Mouse (Mus musculus) neural tube, embryonic 12.5 days (tissue): Measurements from ENCODE around the gene Acox3. TPM values are rescaled to one million over a fixed set of nuclear protein-coding genes. Genes with fewer than 3 reads are reported as not detected.

Experiments used
- ATAC-seq: fragments of 200-750 bp; cut with Nextera tagmentation; 2 replicates; pipeline ENCODE4 v1.8.0; 2017; ENCODE audit warnings: low read depth, mild to moderate bottlenecking, moderate TSS enrichment, moderate library complexity; ENCODE audit not compliant: low FRiP score
- H3K27ac ChIP-seq: fragments of 300-500 bp; sonication (generic); 2 replicates; pipeline ENCODE4 v1.5.1; 2016
- H3K27me3 ChIP-seq: fragments of 300-500 bp; sonication (generic); replicated peaks from 2 replicates; pipeline ENCODE4 v1.6.1; 2016; ENCODE audit warnings: mild to moderate bottlenecking
- H3K36me3 ChIP-seq: fragments of 300-500 bp; sonication (generic); 2 replicates; pipeline ENCODE4 v1.6.1; 2016; ENCODE audit warnings: mild to moderate bottlenecking
- H3K4me1 ChIP-seq: fragments of 300-500 bp; sonication (generic); 2 replicates; pipeline ENCODE4 v1.6.1; 2016
- H3K4me2 ChIP-seq: fragments of 300-500 bp; sonication (generic); replicated peaks from 2 replicates; pipeline ENCODE4 v1.6.1; 2016; ENCODE audit warnings: mild to moderate bottlenecking
- H3K4me3 ChIP-seq: fragments of 300-500 bp; sonication (generic); 2 replicates; pipeline ENCODE4 v1.5.1; 2016
- H3K9ac ChIP-seq: fragments of 300-500 bp; sonication (generic); 2 replicates; pipeline ENCODE4 v1.6.1; 2016; ENCODE audit warnings: mild to moderate bottlenecking
- H3K9me3 ChIP-seq: fragments of 300-500 bp; sonication (generic); 2 replicates; pipeline ENCODE4 v1.6.1; 2016; ENCODE audit warnings: mild to moderate bottlenecking
- WGBS: fragments of 180-500 bp; shearing (Covaris S2); methylation state at CpG from one replicate; pipeline ENCODE4 v1.1.7; 2016; 5-methylcytosine and 5-hydroxymethylcytosine counted together
- polyA plus RNA-seq: library from polyadenylated mRNA; unstranded; fragments of >200 nt; fragmentation: Nextera tagmentation; extraction: Ambion mirVana; gene quantifications from 2 replicates; pipeline ENCODE4 v1.2.1, GENCODE M21; 2016

The Acox3 gene
- polyA plus RNA-seq, 1 experiment from 2014 or later: 18.4 TPM

DNA sequence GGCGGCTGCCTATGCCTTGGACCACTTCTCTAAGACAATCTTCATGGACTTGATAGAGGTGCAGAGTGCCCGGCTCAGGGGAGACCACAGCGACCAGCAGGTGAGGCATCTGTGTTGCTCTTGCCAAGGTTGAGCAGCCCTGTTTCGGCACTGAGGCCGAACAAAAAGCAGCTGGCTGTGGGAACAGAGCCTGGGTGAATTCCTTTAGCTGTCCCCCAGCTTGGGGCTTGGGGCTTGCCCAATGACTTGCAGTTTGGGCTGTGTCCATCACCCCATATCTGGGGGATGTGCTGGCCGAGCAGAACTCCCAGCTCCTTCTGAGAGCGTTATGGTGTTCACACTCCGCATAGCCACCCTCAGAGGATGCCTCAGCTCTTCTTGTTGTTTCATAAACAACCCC is 18.7 kb downstream of the Acox3 start:
- H3K4me2 ChIP-seq: no peak overlapping the region
- no peak for ATAC-seq
- no peaks in the 10 kb centered on the region for H3K27me3 ChIP-seq
- peaks cover 55% of the 10 kb centered on the region for H3K36me3 ChIP-seq
- no peak overlapping the region for H3K4me3 ChIP-seq
- no peak overlapping the region for H3K9ac ChIP-seq
- no peak overlapping the region for H3K27ac ChIP-seq
- WGBS: 96% methylated on average over 8 of the region's 8 CpGs
- H3K9me3 ChIP-seq: no peaks in the 10 kb centered on the region
- H3K4me1 ChIP-seq: no peaks in the 10 kb centered on the region

DNA sequence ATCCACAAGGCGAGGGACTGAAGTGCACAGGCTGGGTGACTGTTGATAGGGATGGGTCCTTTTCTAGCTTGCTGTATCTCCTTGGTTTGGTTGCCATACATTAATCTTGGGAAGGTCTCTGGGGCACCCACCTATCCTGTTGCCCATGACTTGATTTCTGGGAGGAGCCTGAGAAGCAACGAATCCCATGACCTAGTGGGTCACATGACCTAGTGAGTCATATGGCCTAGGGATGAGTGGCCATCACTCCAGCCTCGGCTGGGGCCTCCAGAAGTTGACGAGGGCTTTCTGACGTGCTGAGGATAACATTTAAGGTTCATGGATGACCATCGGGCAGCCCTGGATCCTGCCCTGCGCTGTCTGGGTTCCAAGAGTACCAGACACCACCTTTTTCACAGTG is 22.5 kb downstream of the Acox3 start:
- no peak for ATAC-seq
- 83% methylated on average over 7 of the region's 7 CpGs for WGBS
- H3K4me1 ChIP-seq: peaks cover 19% of the 10 kb centered on the region
- no peak overlapping the region for H3K9ac ChIP-seq
- no peak overlapping the region for H3K27ac ChIP-seq
- H3K36me3 ChIP-seq: peaks cover 26% of the 10 kb centered on the region
- H3K4me2 ChIP-seq: no peak overlapping the region
- no peaks in the 10 kb centered on the region for H3K9me3 ChIP-seq
- H3K27me3 ChIP-seq: no peaks in the 10 kb centered on the region
- H3K4me3 ChIP-seq: no peak overlapping the region

- H3K27ac ChIP-seq: no peak overlapping the region
- H3K4me1 ChIP-seq: peaks cover 19% of the 10 kb centered on the region
- no peak overlapping the region for H3K4me2 ChIP-seq
- ATAC-seq: no peak
- whole genome bisulfite sequencing: 94% methylated on average over 7 of the region's 7 CpGs
- peaks cover 13% of the 10 kb centered on the region for H3K36me3 ChIP-seq
- no peaks in the 10 kb centered on the region for H3K9me3 ChIP-seq
- H3K9ac ChIP-seq: no peak overlapping the region
- H3K27me3 ChIP-seq: no peaks in the 10 kb centered on the region
- H3K4me3 ChIP-seq: no peak overlapping the region
Observed at GRCm38 (mm10) chr5:35606800-35607199, 24.0 kb downstream of the Acox3 start.

DNA sequence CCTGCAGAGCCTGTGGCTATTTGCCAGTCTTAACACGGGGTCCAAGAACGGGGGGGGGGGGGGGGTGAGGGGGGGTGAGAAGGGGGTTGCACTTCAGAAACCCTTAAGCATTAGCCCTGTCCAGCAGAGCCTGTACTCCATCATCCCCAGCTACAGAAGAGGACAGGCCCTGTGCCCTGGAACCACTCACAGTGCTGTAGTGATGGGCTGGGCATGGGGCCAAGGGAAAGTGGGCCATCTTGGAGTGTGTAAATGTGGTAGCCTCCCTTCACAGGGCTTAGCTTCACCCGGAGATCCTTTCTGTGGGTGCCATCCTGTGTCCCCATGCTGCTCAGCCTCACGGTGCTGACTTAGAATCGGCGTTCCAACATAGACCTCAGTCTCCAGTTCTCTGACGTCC is 24.9 kb downstream of the Acox3 start:
- H3K9me3 ChIP-seq: no peaks in the 10 kb centered on the region
- no peak overlapping the region for H3K4me3 ChIP-seq
- no peak overlapping the region for H3K27ac ChIP-seq
- ATAC-seq: no peak
- 75% methylated on average over 7 of the region's 7 CpGs for WGBS
- no peak overlapping the region for H3K9ac ChIP-seq
- H3K4me2 ChIP-seq: no peak overlapping the region
- peaks cover 4% of the 10 kb centered on the region for H3K36me3 ChIP-seq
- peaks cover 19% of the 10 kb centered on the region for H3K4me1 ChIP-seq
- no peaks in the 10 kb centered on the region for H3K27me3 ChIP-seq

- H3K4me2 ChIP-seq: no peak overlapping the region
- peaks cover 19% of the 10 kb centered on the region for H3K4me1 ChIP-seq
- H3K9me3 ChIP-seq: no peaks in the 10 kb centered on the region
- no peaks in the 10 kb centered on the region for H3K27me3 ChIP-seq
- H3K27ac ChIP-seq: no peak overlapping the region
- no peak overlapping the region for H3K9ac ChIP-seq
- no peaks in the 10 kb centered on the region for H3K36me3 ChIP-seq
- no peak overlapping the region for H3K4me3 ChIP-seq
- 83% methylated on average over 5 of the region's 5 CpGs for WGBS
- no peak for ATAC-seq
Observed at GRCm38 (mm10) chr5:35608559-35608958, 25.7 kb downstream of the Acox3 start.

DNA sequence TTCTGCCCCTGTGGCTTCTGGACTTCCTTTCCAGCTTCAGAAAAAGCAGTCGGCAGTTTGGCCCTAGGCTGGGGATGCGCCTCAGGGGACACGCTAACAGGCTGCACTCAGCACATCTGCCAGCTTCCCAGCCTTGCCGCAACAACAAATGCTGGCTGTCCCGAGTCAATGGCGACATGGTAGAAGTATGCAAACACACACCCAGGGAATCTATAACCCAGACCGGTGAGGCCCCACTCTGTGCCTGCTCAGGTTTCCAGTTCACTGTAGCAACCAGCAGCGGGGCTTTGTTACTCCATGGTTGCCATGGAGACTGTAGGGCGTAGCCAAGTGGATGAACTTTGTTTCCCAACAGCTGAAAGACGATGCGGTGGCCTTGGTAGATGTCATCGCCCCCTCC is 26.5 kb downstream of the Acox3 start:
- H3K9ac ChIP-seq: no peak overlapping the region
- H3K27ac ChIP-seq: no peak overlapping the region
- H3K36me3 ChIP-seq: no peaks in the 10 kb centered on the region
- WGBS: 10% methylated on average over 12 of the region's 12 CpGs
- no peaks in the 10 kb centered on the region for H3K9me3 ChIP-seq
- H3K27me3 ChIP-seq: no peaks in the 10 kb centered on the region
- peak overlapping the region; percentile 30 for H3K4me2 ChIP-seq
- peaks cover 19% of the 10 kb centered on the region for H3K4me1 ChIP-seq
- no peak overlapping the region for H3K4me3 ChIP-seq
- peak; percentile 69; the same call in 1 of the 2 replicates for ATAC-seq

GRCm38 (mm10) chr5:35609971-35610370 is 27.1 kb downstream of the Acox3 start:
- H3K4me1 ChIP-seq: peaks cover 19% of the 10 kb centered on the region
- no peaks in the 10 kb centered on the region for H3K27me3 ChIP-seq
- H3K4me3 ChIP-seq: no peak overlapping the region
- H3K9ac ChIP-seq: no peak overlapping the region
- no peak for ATAC-seq
- H3K9me3 ChIP-seq: no peaks in the 10 kb centered on the region
- no peaks in the 10 kb centered on the region for H3K36me3 ChIP-seq
- 68% methylated on average over 2 of the region's 2 CpGs for WGBS
- H3K4me2 ChIP-seq: 0 out of 2 replicates have a peak overlapping the region, but pooled peaks have one; percentile 30
- no peak overlapping the region for H3K27ac ChIP-seq

DNA sequence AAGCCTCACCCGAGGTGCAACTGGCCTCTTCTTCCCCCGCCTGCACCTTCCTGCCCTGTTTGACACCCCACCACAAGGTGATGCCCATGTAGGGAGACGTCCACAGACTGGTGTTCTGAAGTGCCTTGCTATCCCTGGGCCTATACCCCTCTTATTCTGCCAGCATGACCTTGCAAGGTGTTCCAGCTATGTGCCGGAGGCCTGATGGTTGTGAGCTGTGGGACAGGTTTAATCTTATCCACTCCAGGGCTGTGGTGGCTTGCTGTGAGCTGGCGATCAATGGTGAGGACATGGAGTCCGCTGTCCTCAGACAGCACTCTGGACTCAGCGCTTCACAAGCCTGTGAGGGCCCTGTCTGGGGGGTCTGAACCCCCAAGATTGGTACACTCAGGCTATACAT is 27.5 kb downstream of the Acox3 start:
- no peak for ATAC-seq
- H3K4me3 ChIP-seq: no peak overlapping the region
- WGBS: 91% methylated on average over 7 of the region's 7 CpGs

DNA sequence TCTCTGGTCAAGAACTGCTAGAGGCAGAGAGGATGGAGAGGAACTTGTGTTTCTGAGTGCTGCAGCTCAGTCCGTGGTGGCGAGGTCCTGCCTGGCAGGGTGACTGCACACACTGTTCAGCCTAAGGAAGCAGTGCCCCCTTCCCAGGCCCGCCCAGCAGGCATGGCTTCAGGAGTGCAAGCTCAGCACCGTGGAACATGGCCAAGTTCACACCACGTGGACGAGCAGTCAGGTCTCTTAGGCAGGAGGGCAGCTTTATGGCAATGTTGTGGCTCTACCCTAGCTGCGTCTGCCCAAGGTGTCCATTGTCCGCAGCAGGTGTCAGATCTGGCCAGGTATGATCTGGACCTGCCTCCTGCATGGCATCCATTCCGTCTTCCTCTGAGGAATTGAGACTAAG is 28.3 kb downstream of the Acox3 start:
- no peaks in the 10 kb centered on the region for H3K9me3 ChIP-seq
- H3K4me1 ChIP-seq: peaks cover 19% of the 10 kb centered on the region
- H3K4me3 ChIP-seq: no peak overlapping the region
- 90% methylated on average over 9 of the region's 9 CpGs for WGBS
- H3K36me3 ChIP-seq: no peaks in the 10 kb centered on the region
- H3K9ac ChIP-seq: no peak overlapping the region
- no peak overlapping the region for H3K27ac ChIP-seq
- H3K4me2 ChIP-seq: no peak overlapping the region
- H3K27me3 ChIP-seq: no peaks in the 10 kb centered on the region
- ATAC-seq: no peak

More for the DNA sequence above, 27.5 kb downstream of the Acox3 start:
- H3K27me3 ChIP-seq: no peaks in the 10 kb centered on the region
- H3K4me2 ChIP-seq: no peak overlapping the region
- H3K27ac ChIP-seq: no peak overlapping the region
- H3K36me3 ChIP-seq: no peaks in the 10 kb centered on the region
- no peaks in the 10 kb centered on the region for H3K9me3 ChIP-seq
- peaks cover 19% of the 10 kb centered on the region for H3K4me1 ChIP-seq
- no peak overlapping the region for H3K9ac ChIP-seq

DNA sequence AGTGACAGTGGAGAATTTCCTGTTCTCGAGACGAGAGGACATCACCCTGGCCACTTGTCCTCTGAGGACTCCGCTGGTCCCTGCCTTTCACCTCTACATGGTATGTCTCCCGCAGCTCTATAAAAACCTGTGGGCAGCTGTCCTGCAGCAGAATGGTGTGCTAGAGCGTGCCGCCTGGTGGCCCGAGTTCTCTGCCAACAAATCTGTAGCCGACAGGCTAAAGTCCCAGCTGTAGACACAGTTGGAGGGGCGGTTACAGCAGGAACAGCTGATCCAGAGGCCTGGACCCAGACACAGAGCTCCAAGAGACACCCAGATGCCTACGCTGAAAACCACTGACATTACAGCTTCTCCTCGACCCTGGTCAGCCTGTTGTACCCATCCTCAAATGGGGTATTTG is 29.1 kb downstream of the Acox3 start:
- no peak overlapping the region for H3K27ac ChIP-seq
- no peak overlapping the region for H3K9ac ChIP-seq
- no peaks in the 10 kb centered on the region for H3K9me3 ChIP-seq
- no peaks in the 10 kb centered on the region for H3K36me3 ChIP-seq
- WGBS: 82% methylated on average over 11 of the region's 11 CpGs
- no peak for ATAC-seq
- H3K4me2 ChIP-seq: no peak overlapping the region
- no peak overlapping the region for H3K4me3 ChIP-seq
- H3K4me1 ChIP-seq: peaks cover 19% of the 10 kb centered on the region
- H3K27me3 ChIP-seq: no peaks in the 10 kb centered on the region

- Histone ChIP-seq H3K4me2 (no peak overlapping the region), H3K27me3 (no peaks in the 10 kb centered on the region), H3K4me1 (peaks cover 19% of the 10 kb centered on the region), H3K36me3 (no peaks in the 10 kb centered on the region), H3K9ac (no peak overlapping the region), H3K9me3 (no peaks in the 10 kb centered on the region), H3K27ac (no peak overlapping the region), H3K4me3 (no peak overlapping the region)
- WGBS: 89% methylated on average over 8 of the region's 8 CpGs
- no peak for ATAC-seq
Observed at GRCm38 (mm10) chr5:35612722-35613121, 29.9 kb downstream of the Acox3 start.

DNA sequence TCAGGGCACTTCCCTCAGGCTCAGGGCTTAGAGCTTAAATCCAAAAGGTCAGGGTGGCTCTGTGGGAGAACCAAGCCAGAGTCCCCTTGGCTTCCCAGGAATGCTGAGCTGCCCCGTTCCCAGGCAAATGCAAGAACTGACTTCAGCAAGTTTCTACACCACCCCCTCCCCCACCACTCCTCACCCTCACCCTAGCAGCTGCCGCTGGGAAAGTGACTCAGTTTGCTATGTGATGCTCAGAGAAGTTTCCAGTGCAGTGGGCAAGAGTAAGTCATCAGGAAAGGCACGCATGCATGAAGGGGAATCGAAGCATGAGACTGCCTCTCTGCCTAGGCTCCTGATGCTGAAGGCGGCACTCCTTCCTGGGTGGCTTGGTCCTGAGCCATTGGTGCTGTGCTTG is 34.1 kb downstream of the Acox3 start:
- Histone ChIP-seq H3K9ac (no peak overlapping the region), H3K27ac (no peak overlapping the region), H3K4me2 (no peak overlapping the region), H3K9me3 (no peaks in the 10 kb centered on the region), H3K4me1 (peaks cover 8% of the 10 kb centered on the region; the same call in 1 of the 2 replicates), H3K4me3 (no peak overlapping the region), H3K27me3 (no peaks in the 10 kb centered on the region), H3K36me3 (no peaks in the 10 kb centered on the region)
- WGBS: 59% methylated on average over 5 of the region's 5 CpGs
- ATAC-seq: no peak

DNA sequence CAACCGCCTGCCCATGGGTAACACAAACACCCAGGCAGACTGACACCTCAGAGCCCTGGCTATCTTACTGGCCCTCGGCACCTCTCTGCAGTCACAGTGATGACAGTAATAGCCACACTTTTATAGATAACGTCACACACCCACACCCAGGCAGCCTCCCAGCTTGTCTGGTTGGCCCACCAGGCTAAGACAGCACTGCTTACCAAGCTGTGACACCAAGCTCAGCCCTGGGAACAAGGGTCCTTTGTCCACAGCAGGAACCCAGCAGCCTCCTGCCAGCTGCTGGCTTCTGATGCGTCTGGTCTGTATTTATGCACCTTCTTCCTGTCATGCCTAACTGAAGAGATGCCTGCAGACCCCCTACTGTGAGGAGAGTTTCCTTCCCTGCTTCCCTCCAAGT is 38.3 kb downstream of the Acox3 start:
- WGBS: 42% methylated on average over 4 of the region's 4 CpGs
- no peak for ATAC-seq
- peaks cover 8% of the 10 kb centered on the region; the same call in 1 of the 2 replicates for H3K4me1 ChIP-seq
- no peaks in the 10 kb centered on the region for H3K27me3 ChIP-seq
- no peak overlapping the region for H3K4me3 ChIP-seq
- H3K4me2 ChIP-seq: no peak overlapping the region
- H3K9ac ChIP-seq: no peak overlapping the region
- no peaks in the 10 kb centered on the region for H3K9me3 ChIP-seq
- no peak overlapping the region for H3K27ac ChIP-seq
- H3K36me3 ChIP-seq: no peaks in the 10 kb centered on the region
